Mouse (Mus musculus) large intestine, adult 2 months (tissue): Measurements from ENCODE around the gene Ppp4c. TPM values are rescaled to one million over a fixed set of nuclear protein-coding genes. Genes with fewer than 3 reads are reported as not detected.
"Not testable (repeated sequence)": the region's sequence is repeated elsewhere in the genome, so short reads cannot be mapped to it uniquely, and the experiment has no call there.

Experiments used
- DNase-seq: peaks from one replicate; pipeline ENCODE4 v3.0.0-alpha.2; 2012; ENCODE audit warnings: low read depth, low spot score
- WGBS: fragments of 180-500 bp; shearing (Covaris S2); methylation state at CpG from one replicate; pipeline ENCODE4 v1.1.7; 2018; 5-methylcytosine and 5-hydroxymethylcytosine counted together
- polyA plus RNA-seq: library from polyadenylated mRNA; depleted of rRNA; stranded (reverse); fragments of >200 nt; gene quantifications from 2 replicates; pipeline ENCODE4 v1.2.3, GENCODE M21; 2012

The Ppp4c gene
- polyA plus RNA-seq, 1 experiment, result 253 TPM

- DNase-seq, result no peak
- 80% methylated on average over 7 of the region's 7 CpGs for WGBS
Observed at GRCm38 (mm10) chr7:126784469-126784868, 7.8 kb downstream of the Ppp4c start.

- DNase-seq, result no peak
- 73% methylated on average over 13 of the region's 13 CpGs for WGBS
Observed at GRCm38 (mm10) chr7:126782693-126783092, 9.6 kb downstream of the Ppp4c start.

DNA sequence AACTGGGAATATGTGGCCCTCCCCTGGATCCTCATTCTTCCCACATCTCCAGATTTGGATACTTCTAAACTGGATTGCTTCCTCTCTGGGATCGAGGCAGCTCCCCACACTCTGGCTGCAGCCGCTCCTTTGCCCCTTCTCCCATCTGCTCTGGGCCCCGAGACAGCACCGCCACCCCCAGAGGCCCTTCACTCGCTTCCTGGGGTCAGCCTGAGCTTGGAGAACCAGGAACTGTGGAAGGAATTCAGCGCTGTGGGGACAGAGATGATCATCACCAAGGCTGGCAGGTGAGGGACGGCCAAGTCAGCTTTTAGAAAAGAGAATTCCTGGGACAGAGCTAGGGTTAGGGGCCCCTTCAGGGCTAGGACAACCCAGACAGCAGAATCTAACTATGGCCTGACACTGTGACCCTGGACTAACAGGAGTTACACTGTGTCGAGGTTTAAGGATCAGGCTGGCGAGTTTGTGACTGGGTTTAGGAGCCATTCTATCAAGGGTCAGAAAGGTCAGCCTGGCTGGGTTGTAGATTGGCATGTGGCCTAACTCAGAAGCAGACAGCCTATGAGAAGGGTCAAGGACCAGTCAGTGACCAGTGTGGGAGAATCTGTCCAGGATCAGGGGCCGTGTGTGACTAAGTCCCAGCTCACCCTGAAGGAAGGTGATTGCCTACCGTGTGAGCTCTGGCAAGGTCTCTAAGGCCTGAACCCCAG lies 10.5 kb downstream of the Ppp4c start:
- DNase-seq, result no peak
- WGBS, result 67% methylated on average over 11 of the region's 11 CpGs

- WGBS, result 13% methylated on average over 22 of the region's 22 CpGs
- DNase-seq, result no peak
Observed at GRCm38 (mm10) chr7:126780971-126781635, 11.2 kb downstream of the Ppp4c start, which contains the start of gene Tbx6. Gene Tbx6, plus strand, starts transcription at chr7:126781483.

DNA sequence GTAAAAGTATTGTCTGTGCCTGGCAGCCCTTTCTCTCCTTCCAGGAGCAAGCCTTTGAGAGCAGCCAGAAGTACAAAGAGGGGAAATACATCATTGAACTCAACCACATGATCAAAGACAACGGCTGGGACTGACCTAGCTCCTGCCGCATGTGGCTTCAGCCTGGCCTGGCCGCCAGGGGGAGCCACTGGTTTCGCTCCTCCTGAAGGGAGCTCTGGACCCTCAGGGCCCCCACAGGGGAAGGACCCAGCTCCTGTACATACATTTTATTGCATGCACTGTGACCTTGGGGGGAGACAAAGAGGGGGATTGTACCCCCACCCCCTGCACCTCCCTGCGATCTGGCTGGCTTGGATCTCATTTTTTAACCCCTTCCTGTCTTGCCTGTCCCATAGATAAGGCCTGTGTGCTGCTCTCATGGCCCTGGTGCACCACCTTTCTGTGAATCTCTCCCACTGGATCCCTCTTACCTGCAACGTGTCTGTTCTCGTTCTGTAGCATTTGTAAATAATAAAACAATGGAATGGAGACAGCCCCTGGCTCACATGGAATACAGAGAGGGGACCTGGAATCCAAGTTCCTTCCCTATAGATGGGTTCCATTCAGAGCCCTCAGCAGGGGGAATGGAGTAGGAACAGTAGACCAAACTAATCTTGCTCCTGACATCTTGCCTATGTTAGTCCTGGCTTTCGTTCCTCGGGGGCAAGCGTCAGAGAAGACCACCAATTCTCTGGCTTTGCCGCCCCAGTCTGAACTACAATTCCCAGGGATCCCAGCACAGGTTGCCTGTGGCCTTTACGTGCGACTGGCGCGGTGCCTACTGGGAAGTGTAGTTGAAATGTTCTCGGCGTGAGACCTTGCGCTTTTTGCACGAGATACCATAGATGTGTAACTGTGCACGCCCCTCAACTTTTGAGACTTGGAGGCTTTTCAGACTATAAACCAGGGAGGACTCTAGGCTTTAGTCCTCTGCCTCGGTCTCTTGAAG lies 12.0 kb downstream of the Ppp4c start:
- WGBS, result 3% methylated on average over 21 of the region's 21 CpGs
- no peak for DNase-seq

- DNase-seq, result not testable (repeated sequence)
- 75% methylated on average over 7 of the region's 7 CpGs for WGBS
Observed at GRCm38 (mm10) chr7:126779101-126779500, 13.2 kb downstream of the Ppp4c start.

DNA sequence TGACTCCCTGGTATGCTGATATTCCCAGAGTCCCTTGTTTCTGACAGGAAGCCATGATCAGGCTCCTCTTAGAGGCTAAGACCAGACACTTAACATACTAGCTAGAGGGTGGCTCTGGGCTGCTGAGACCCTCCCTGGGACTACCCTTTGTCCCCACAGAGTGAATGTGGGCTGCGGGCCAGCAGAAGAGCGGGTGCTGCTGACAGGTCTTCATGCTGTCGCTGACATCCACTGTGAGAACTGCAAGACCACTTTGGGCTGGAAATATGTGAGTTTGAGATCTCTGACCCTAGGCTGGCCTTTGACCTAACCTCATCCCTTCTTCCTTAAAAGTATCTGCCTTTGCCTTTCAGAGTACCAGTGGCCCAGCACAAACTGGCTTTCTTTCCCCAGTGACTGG lies 14.1 kb downstream of the Ppp4c start:
- 87% methylated on average over 3 of the region's 3 CpGs for WGBS
- DNase-seq, result no peak

- WGBS, result 53% methylated on average over 10 of the region's 10 CpGs
- no peak for DNase-seq
Observed at GRCm38 (mm10) chr7:126777476-126777875, 14.8 kb downstream of the Ppp4c start.

- DNase-seq, result no peak
- WGBS, result under 1% methylated on average over 36 of the region's 37 CpGs
Observed at GRCm38 (mm10) chr7:126776598-126777057, 15.7 kb downstream of the Ppp4c start, which contains the start of gene Ypel3. Gene Ypel3, plus strand, starts transcription at chr7:126776955.

GRCm38 (mm10) chr7:126775978-126776234 lies 16.4 kb downstream of the Ppp4c start:
- DNase-seq, result no peak
- WGBS, result 50% methylated on average over 3 of the region's 3 CpGs

DNA sequence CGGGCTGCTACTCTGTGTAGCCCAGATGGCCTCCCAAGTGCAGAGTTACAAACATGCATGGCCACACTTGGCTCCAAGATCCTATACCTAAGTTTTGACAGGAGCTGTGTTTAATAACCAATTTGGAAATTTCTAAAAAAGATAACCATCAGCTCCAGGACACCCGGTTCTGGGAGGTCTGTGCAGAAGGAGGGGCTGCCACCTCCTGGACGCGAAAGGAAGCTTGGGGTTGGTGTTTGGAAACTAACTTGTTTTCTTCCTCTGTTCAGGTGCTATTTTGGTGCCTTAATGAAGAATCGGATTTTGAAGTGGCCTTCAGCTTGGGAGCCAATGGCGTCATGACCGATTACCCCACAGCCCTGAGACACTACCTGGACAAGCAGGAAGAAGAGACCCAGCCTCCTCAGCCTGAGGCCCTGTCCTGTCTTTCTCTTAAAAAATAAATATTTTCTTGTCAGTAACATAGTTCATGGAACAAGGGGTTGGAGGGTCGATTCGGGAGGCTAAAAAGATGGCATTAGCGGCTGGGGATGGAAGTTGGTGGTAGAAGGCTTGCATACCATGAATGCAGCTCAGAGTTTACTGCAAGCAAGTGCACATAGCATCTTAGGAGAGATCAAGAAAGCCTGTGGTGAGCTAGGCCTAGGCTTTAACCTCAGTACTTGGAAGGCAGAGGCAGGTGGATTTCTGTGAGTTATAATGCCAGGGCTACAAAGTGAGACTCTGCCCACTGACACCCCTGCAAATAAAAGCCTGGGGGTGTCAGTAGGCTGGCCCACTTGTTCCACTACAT lies 16.9 kb downstream of the Ppp4c start:
- WGBS, result 69% methylated on average over 10 of the region's 10 CpGs
- no peak for DNase-seq

DNA sequence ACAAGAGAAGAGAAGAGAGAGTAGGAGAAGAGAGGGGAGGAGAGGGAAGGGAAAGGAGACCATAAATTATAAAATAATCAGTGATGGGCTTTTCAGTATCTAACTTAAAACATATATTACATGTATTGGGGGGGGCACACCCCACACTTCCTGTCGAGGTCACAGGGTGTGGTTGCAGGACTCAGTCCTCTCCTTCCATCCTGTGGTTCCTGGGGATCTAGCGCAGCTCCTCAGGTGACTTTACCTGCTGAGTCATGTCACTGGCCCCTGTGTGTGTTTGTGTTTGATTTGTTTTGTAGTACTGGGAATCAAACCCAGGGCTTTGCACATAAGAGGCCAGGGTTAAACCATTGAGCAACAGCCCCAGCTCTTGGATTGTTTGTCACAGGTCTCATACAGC lies 17.8 kb downstream of the Ppp4c start:
- 28% methylated on average over 2 of the region's 2 CpGs for WGBS
- no peak for DNase-seq

- DNase-seq, result no peak
- WGBS, result 76% methylated on average over 2 of the region's 2 CpGs
Observed at GRCm38 (mm10) chr7:126773351-126773750, 18.9 kb downstream of the Ppp4c start.

- 78% methylated on average over 12 of the region's 12 CpGs for WGBS
- DNase-seq, result no peak
Observed at GRCm38 (mm10) chr7:126770784-126771183, 21.5 kb downstream of the Ppp4c start.

DNA sequence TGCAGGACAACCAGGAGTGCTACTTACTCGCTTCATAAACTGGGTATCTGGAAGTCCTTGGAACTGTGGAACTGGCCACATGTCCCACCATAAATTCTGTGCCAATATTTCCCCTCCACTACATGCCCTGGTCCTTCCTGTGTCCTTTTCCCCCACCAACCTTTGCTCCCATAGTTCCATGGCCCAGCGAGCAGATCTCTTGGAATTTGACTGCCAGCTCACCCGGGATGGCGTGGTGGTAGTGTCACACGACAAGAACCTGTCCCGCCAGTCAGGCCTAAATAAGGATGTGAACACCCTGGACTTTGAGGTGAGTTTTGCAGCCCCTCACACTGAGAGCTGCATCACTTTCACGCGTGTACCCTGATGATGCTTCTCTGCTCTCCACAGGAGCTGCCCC lies 25.3 kb downstream of the Ppp4c start:
- 88% methylated on average over 8 of the region's 8 CpGs for WGBS

DNA sequence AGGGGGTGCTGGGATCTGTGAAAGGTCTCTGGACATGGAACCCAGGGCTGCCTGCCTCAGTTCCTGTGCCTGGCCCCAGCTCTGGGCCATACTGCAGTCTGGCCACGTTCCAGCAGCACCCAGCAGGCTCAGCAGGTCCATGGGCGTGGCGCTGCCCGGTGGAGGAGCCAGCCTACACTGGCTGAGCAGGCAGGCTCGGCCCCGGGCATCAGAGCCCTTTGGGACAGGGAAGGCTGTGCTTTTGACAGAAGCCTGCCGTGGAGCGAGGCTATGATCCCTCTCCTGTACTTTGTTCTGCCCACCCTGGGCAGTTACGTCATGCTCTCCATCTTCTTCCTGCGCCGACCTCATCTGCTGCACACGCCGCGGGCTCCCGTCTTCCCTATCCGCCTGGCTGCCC lies 26.1 kb downstream of the Ppp4c start, which contains the start of gene Gdpd3:
TSS of gene Gdpd3 (plus strand) at position 134 of the 400 bp plus-strand sequence.
- WGBS, result 61% methylated on average over 16 of the region's 16 CpGs
- no peak for DNase-seq

More for the DNA sequence above, 25.3 kb downstream of the Ppp4c start:
- no peak for DNase-seq

DNA sequence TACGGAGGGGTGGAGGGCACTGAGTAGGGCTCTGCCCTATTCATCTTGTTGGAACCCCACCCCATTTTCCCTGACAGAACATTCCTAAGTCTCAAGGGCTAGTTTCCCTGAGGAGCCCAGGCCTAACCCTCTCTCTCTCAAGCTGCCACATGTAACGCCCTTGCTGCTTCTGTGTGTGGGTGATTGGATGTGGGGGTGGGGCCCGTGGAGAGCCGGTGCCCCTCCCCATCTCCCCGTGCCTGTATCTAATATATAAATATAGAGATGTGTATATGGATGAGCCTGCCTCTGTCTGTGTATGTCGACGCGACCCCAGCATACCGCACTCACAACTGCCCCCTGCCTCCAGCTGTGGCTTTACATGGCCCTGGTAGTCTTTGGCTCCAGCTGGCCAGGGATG lies 26.8 kb downstream of the Ppp4c start:
- no peak for DNase-seq
- WGBS, result 70% methylated on average over 9 of the region's 9 CpGs

DNA sequence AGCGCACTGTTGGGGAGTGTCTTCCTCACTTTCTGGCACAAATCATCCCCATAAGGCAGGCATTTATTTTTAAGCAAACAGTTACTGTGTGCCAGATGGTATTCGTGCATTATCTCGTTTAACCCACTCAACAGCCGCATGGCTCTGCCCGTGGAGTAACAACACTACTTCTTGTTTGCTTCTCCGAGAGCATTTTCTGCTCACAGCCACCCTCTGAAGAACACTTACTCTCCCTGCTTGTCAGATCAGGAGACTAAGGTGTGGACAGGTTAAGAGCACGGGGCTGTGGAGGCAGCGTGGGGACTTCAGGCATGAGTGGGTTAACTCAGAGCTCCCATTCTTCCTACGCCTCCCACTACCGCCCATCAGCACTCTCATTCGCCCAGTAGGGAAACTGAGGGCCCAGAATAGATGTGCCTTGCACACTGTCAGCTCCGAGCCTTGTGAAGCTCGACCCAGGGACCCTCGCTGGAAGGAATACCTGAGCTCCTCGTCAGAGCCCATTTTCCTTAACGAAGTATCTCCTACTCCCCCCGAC lies 29.8 kb downstream of the Ppp4c start:
- 54% methylated on average over 17 of the region's 17 CpGs for WGBS
- DNase-seq, result no peak

- 20% methylated on average over 6 of the region's 6 CpGs for WGBS
- DNase-seq, result no peak
Observed at GRCm38 (mm10) chr7:126761529-126762067, 30.7 kb downstream of the Ppp4c start.
